Mouse (Mus musculus) C2C12 (cell line): ENCODE measurements around the gene Stard3.

Source experiments
- CEBPB ChIP-seq: IDR thresholded peaks from one replicate; pipeline ENCODE4 v1.6.1; 2011; ENCODE audit warnings: low read depth, mild to moderate bottlenecking, control low read depth, moderate library complexity
- CTCF ChIP-seq: IDR thresholded peaks from one replicate; pipeline ENCODE4 v1.5.1; 2011; ENCODE audit not compliant: control insufficient read depth, insufficient read depth, insufficient read length
- MAX ChIP-seq: IDR thresholded peaks from one replicate; pipeline ENCODE4 v1.6.1; 2011; ENCODE audit warnings: mild to moderate bottlenecking, control low read depth
- MYOD1 ChIP-seq: IDR thresholded peaks from one replicate; pipeline ENCODE4 v1.6.1; 2011; ENCODE audit warnings: low read depth; ENCODE audit not compliant: control insufficient read depth, insufficient read length
- MYOG ChIP-seq: IDR thresholded peaks from one replicate; pipeline ENCODE4 v1.6.1; 2011; ENCODE audit not compliant: control insufficient read depth, insufficient read length; ENCODE audit errors: extremely low read depth
- USF1 ChIP-seq: IDR thresholded peaks from one replicate; pipeline ENCODE4 v1.6.1; 2011; ENCODE audit warnings: low read depth, mild to moderate bottlenecking, control low read depth, moderate library complexity

DNA sequence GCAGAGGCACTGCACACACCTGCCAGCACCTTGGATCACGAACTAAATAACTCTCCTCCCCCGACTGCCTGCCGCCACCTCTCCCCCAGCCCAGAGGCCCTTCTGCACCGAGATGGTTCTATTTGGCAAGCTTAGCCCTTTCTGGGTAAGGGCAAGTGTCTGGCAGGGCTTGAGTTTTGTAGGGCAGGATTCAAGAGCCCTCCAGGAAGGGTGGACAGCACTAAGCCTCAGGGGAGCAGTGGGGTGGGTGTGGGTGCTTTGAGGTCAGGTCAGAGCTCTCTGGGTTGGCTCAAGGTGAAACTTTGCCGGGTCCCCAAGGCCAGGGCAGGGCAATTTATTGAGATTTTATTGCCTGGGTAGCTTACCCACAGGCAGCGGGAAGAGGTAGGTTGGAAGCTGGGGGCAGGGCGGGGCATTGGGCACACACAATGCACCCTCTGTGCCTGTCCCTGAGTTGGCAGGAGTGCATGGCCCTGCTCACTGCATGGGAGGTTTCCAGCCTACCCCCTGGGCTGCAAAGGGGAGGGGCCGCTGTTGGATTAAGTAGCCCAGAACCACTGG, 4.4 kb upstream of the Stard3 start:
- TF ChIP-seq CTCF (no peak), MAX (no peak), MYOG (no peak), USF1 (no peak), CEBPB (no peak), MYOD1 (no peak)
